Mouse (Mus musculus): ENCODE measurements around the gene Mrgpre. TPM values are rescaled to one million over a fixed set of nuclear protein-coding genes. Genes with fewer than 3 reads are reported as not detected.

The Mrgpre gene
- polyA plus RNA-seq, 1 experiment from 2014 or later: 4.2 TPM

DNA sequence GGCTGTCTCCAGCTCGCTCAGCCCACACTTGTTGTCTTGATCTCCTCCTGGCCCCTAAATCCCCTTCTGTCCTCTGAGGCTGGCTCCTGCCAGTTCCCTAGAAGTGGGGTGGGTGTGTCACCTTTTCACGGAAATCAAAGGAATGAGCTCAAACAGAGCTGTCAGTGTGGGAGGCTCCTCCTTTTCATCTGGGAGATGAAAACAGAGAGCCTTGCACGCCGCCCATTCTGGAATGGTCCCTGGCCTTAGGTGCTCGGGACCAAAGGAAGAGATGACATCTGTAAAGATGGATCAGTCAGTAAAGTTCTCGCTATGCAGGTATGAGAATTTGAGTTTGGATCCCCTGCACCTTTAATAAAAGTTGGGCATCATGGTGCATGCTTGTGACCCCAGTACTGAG lies 17.4 kb downstream of the Mrgpre start, which contains the start of gene Mrgprg:
Gene Mrgprg, minus strand, starts transcription at position 101 of the 400 bp plus-strand sequence.
- WGBS: 50% methylated on average over 6 of the region's 6 CpGs
- no peak within 1 kb of the TSS for H3K9ac ChIP-seq
- H3K36me3 ChIP-seq: no peaks in the 10 kb centered on the region
- peaks cover 23% of the 10 kb centered on the region for H3K27me3 ChIP-seq (replicated peaks)
- no peak within 1 kb of the TSS for H3K4me3 ChIP-seq
- no peaks in the 10 kb centered on the region for H3K9me3 ChIP-seq
- no peak within 1 kb of the TSS for H3K27ac ChIP-seq
- no peak within 1 kb of the TSS for H3K4me2 ChIP-seq (replicated peaks)
- ATAC-seq (ENCODE audit: low FRiP score, low read depth): no peak
- H3K4me1 ChIP-seq: no peaks in the 10 kb centered on the region

DNA sequence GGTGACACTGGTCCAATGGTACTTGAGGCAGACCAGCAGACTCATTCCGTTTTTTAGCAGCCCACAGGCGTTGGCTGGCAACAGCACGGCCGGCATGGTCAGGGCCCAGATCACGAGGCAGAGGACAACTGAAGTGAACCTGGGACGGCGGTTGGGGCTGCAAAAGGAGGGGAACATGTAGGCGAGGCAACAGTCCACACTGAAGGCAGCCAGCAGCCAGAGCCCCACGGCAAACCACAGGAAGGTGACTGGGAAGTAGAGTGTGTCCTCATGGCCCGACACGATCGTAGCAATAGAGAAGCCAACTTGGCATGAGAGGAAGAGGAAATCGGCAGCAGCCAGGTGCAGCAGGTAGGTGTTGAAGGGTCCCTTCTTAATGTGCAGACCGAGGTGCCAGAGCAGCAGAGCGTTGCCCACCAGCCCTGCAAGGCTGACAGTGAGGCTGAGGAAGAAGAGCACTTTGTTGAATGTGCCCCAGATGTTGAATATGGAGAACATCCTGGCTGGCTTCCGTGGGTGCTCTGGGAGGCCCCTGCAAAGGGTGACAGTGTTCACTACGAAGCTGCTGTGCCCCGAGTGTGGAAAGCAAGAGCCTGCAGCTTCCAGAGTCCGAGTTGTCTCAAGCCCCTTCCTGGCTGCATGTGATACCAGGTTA lies 19.3 kb downstream of the Mrgpre start:
- H3K36me3 ChIP-seq: no peaks in the 10 kb centered on the region
- H3K4me2 ChIP-seq (replicated peaks): no peak overlapping the region
- no peak overlapping the region for H3K9ac ChIP-seq
- no peaks in the 10 kb centered on the region for H3K9me3 ChIP-seq
- no peaks in the 10 kb centered on the region for H3K4me1 ChIP-seq
- 78% methylated on average over 19 of the region's 19 CpGs for WGBS
- no peak overlapping the region for H3K4me3 ChIP-seq
- ATAC-seq (ENCODE audit: low FRiP score, low read depth): no peak
- peaks cover 23% of the 10 kb centered on the region for H3K27me3 ChIP-seq (replicated peaks)
- H3K27ac ChIP-seq: no peak overlapping the region

DNA sequence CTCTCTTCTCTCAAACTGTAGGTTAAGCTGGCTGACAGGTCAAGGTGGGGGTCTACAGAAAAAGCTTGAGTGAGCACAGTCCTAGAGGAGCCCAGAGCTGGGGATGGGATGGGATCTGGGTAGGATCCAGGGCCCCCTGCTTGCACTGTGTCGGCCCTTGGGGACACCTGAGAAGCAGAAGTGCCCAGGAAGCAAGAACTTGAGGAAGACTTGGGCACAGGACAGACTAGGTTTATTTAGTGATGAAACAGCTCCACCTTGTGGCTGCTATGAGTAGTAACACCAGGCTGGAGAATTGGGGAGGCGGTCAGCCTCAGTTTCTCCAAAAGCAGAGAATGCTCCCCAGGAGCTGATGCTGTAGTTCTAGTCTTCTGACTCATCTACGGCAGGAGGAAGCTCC lies 20.5 kb downstream of the Mrgpre start:
- Histone ChIP-seq H3K27me3 (replicated peaks) (peaks cover 23% of the 10 kb centered on the region), H3K9ac (no peak overlapping the region), H3K4me1 (no peaks in the 10 kb centered on the region), H3K4me3 (no peak overlapping the region), H3K36me3 (no peaks in the 10 kb centered on the region), H3K9me3 (no peaks in the 10 kb centered on the region), H3K4me2 (replicated peaks) (no peak overlapping the region), H3K27ac (no peak overlapping the region)
- no peak for ATAC-seq (ENCODE audit: low FRiP score, low read depth)
- 21% methylated on average over 3 of the region's 3 CpGs for WGBS

DNA sequence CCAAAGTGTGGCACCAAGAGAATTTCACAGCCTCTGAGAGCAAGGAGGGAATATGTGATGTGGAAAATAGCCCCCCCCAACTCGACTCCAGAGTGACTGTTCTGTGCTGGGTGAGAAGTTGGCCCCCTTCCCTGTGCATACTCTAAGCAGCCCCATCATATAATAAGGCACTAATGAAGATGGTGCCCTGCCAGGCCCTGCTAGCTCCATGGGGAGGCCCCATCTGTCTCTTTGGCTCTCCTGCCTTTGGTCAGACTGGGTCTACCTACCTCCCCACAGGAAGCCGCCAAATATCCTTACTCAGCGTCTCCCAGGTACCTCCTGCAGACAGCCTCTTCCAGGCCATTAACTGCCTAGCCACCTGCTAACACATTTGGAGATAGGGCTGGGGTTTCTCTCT lies 25.3 kb downstream of the Mrgpre start:
- no peak overlapping the region for H3K4me2 ChIP-seq (replicated peaks)
- H3K4me1 ChIP-seq: peaks cover 4% of the 10 kb centered on the region
- peaks cover 40% of the 10 kb centered on the region for H3K27me3 ChIP-seq (replicated peaks)
- H3K9me3 ChIP-seq: no peaks in the 10 kb centered on the region
- ATAC-seq (ENCODE audit: low FRiP score, low read depth): no peak
- no peaks in the 10 kb centered on the region for H3K36me3 ChIP-seq
- 67% methylated on average over 3 of the region's 3 CpGs for WGBS
- H3K27ac ChIP-seq: no peak overlapping the region
- no peak overlapping the region for H3K9ac ChIP-seq
- no peak overlapping the region for H3K4me3 ChIP-seq

DNA sequence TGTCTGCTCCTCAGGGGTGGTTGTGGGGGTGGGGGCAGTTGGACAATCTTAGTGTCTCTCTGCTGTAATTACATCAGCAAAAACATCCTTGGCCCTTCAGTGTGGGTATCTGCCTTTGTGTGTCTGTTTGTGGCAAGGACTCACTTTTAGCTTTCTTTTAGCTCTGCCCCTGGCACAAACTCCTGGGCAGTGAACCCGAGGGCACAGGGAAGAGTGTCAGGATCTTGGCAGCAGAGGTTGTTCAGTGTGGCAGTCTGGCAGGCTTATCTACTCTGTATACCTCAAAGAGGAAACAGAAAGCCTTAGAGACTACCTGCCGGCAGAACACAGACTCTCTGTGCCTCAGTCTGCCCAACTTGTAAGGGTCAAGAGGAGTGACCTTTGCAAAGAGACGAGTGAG lies 26.6 kb downstream of the Mrgpre start:
- Histone ChIP-seq H3K9me3 (no peaks in the 10 kb centered on the region), H3K36me3 (no peaks in the 10 kb centered on the region), H3K27ac (no peak overlapping the region), H3K9ac (no peak overlapping the region), H3K27me3 (replicated peaks) (peaks cover 35% of the 10 kb centered on the region), H3K4me1 (peaks cover 4% of the 10 kb centered on the region), H3K4me3 (no peak overlapping the region), H3K4me2 (replicated peaks) (peak overlapping the region; percentile 76; the same call in 1 of the 2 replicates)
- no peak for ATAC-seq (ENCODE audit: low FRiP score, low read depth)
- WGBS: 83% methylated on average over 3 of the region's 3 CpGs

DNA sequence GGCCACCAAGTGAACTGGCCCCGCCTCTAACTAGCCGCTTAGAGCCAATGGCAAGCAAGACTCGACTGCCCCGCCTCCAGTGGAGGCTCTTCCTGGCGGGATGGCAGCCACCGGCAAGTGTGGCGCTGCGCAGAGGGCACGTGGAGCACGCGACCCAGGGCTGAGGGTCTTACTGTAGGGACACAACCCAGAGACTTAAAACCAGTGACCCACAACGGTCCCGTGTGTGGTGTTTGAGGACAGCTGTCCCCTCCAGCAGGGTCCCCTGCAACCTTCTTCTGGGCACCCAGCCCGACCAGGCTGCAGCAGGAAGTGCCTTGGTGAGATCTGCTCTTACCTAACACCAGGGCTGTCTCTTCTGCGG lies 27.3 kb downstream of the Mrgpre start:
- Histone ChIP-seq H3K4me1 (peaks cover 4% of the 10 kb centered on the region), H3K4me3 (peak overlapping the region; percentile 28), H3K27ac (no peak overlapping the region), H3K4me2 (replicated peaks) (peak overlapping the region; percentile 76), H3K9ac (0 out of 2 replicates have a peak overlapping the region, but pooled peaks have one; percentile 6), H3K27me3 (replicated peaks) (peaks cover 36% of the 10 kb centered on the region), H3K36me3 (no peaks in the 10 kb centered on the region), H3K9me3 (no peaks in the 10 kb centered on the region)
- WGBS: under 1% methylated on average over 15 of the region's 15 CpGs
- peak; percentile 93 for ATAC-seq (ENCODE audit: low FRiP score, low read depth)

DNA sequence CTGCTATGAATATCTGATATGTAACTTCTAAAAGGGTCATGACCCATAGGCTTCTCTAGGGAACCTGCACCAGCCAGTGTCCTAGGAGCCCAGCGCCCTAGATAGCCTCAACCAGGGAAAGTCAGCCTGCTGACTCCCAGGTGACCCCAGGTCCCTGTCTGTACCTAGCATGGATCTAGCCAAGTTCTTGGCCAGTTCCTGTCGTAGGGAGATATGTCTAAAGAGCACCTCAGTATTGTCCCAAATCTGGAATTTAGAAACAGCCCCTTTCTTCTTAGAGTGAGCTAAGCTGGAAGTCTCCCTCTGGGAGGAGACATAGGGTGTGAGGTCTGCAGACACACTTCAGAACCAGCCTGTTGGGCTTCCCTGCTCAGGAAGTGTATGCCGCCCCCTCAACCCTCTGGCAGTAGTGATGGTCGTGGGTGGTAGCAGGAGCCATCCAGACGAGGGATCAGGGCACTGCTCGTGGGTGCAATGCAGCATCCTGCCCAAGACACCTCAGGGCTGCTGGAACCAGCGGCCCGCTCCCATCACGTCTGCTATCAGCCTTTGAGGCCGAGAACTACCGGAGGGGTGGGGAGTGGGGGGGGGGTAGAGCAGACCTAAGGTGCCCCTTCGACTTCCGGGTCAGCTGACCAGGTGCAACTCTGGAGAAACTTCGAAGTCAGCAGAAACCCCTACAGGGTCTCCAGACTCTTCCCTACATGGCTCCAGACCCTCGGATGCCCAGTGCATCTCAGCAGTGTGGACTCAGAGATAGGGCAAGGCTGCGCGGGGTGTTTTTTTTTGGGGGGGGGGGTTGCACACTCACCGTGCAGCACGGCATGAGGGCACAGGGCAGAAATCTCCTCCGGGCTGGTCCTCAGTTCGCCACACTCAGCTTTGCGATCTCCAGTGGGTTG lies 27.9 kb downstream of the Mrgpre start, which contains the start of gene Osbpl5:
Gene Osbpl5, minus strand, starts transcription at position 861 of the 902 bp plus-strand sequence.
- peaks cover 4% of the 10 kb centered on the region for H3K4me1 ChIP-seq
- ATAC-seq (ENCODE audit: low FRiP score, low read depth): no peak
- 30% methylated on average over 22 of the region's 22 CpGs for WGBS
- H3K27ac ChIP-seq: no peak within 1 kb of the TSS
- H3K27me3 ChIP-seq (replicated peaks): peaks cover 38% of the 10 kb centered on the region
- H3K9me3 ChIP-seq: no peaks in the 10 kb centered on the region
- no peaks in the 10 kb centered on the region for H3K36me3 ChIP-seq
- H3K9ac ChIP-seq: 0 out of 2 replicates have a peak within 1 kb of the TSS, but pooled peaks have one; percentile 6
- H3K4me3 ChIP-seq: peak within 1 kb of the TSS; percentile 28
- H3K4me2 ChIP-seq (replicated peaks): peak within 1 kb of the TSS; percentile 76

DNA sequence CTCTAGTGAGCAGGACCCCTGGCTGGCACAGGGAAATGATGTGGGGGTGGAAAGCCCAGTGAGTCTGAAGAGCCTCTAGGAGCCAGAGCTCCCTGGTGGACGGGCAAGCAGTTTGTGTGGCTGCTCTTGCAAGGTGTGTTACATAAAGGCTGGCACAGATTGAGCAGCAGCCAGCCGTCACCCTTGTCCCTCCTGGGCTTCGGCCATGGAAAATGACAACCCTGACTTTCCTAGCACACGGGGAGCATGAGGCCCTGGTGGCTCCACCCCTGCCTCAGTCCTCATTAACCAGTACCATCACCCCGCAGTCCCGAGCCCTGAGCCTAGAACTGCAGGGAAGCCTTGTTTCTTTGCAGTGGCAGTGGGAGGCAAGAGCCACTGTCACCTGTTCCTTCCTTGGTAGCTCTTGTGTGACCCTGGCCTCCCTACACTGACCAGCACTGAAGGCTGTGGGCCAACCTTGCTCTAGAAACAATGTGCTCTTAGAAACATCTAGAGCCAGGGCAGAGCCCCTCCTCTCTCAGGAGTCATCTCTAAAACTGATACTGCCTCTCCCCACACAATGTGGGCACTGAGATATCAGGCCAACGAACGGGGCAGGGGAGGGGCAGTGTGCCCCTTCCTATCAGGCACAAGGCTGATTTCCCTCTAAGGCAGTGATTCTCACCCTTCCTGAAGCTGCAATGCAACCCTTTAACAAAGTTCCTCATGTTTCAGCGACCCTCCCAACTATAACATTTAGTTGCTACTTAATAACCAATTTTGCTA lies 28.8 kb downstream of the Mrgpre start:
- ATAC-seq (ENCODE audit: low FRiP score, low read depth): no peak
- Histone ChIP-seq H3K9ac (no peak overlapping the region), H3K4me3 (no peak overlapping the region), H3K27ac (no peak overlapping the region), H3K27me3 (replicated peaks) (peaks cover 38% of the 10 kb centered on the region), H3K4me2 (replicated peaks) (no peak overlapping the region), H3K4me1 (peaks cover 4% of the 10 kb centered on the region), H3K36me3 (no peaks in the 10 kb centered on the region), H3K9me3 (no peaks in the 10 kb centered on the region)
- WGBS: 72% methylated on average over 9 of the region's 9 CpGs

DNA sequence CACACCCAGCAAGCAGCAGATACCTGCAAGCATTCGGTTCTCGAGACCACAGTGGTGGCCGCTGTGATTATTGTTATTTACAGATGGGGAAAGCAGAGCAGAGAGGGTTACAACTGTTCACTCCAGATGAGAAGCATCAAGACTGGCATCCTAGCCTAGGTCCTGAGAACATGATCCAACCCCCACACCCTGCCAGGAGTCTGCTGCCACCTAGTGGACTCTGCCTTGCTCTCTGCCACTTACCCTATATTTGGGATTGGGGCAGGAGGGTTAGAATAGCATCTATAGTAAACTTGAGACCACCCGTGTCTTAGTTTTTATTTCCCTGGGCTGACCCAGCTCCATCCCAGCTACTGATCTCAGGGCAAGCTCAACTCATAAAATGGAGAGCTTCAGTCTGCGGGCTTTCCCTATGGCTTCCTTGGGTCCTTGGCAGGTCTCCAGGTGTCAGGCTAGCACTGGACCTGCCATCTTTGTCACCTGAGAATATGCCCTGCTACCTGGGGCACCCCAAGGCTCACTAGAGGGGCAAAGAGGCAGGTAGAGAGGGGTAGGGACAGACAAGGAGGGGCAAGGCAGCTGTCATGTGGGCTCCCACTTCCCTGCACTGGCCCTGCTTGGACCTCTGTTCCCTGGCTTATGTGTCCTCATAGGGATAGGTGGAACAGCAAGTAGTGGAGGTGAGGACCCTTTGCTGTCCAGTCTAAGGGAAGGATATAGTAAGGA lies 30.1 kb downstream of the Mrgpre start:
- no peak overlapping the region for H3K4me2 ChIP-seq (replicated peaks)
- no peak overlapping the region for H3K4me3 ChIP-seq
- no peak for ATAC-seq (ENCODE audit: low FRiP score, low read depth)
- H3K9ac ChIP-seq: no peak overlapping the region
- H3K27ac ChIP-seq: no peak overlapping the region
- WGBS: 51% methylated on average over 5 of the region's 5 CpGs
- H3K36me3 ChIP-seq: no peaks in the 10 kb centered on the region
- peaks cover 38% of the 10 kb centered on the region for H3K27me3 ChIP-seq (replicated peaks)
- no peaks in the 10 kb centered on the region for H3K9me3 ChIP-seq
- H3K4me1 ChIP-seq: peaks cover 7% of the 10 kb centered on the region

DNA sequence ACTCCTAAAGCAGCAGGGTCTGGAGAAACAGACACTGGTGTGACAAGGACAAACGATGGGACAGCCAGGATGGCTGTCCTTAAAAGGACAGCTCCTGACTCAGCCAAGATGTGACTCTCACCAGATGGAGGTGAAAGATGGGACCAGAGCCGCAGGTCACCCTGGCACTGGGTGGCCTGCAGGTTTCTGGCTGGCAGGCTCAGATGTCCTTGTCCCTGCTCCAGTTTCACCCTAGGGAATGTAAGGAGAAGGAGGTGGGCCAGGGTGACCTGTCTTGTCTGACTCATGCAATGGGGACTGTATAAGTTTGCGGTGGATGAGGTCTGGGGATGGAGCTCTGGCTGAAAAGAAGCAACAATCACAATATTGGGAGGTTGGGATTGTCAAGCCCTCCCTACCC lies 31.7 kb downstream of the Mrgpre start:
- H3K4me2 ChIP-seq (replicated peaks): no peak overlapping the region
- H3K36me3 ChIP-seq: no peaks in the 10 kb centered on the region

DNA sequence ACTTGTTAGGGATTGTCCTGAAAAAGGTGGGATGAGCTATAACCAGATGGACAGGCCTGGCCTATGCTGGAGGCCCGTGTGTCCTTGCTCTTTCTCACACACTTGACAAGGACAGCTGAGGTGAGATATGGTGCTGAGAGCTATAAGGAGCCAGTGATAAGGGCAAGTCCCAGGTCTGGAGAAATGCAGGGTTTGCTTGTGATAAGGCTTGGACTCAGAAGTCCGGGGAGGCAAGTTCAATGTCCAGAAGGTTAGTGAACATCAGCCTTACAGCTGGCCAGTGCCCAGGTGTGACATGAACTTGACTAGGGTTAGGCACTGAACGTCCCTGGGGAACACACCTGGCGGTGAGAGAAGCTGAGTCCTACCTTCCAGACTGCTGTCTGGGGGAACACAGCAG lies 32.2 kb downstream of the Mrgpre start:
- 73% methylated on average over 4 of the region's 4 CpGs for WGBS
- H3K4me1 ChIP-seq: peaks cover 16% of the 10 kb centered on the region
- no peak overlapping the region for H3K9ac ChIP-seq
- no peak overlapping the region for H3K4me2 ChIP-seq (replicated peaks)
- H3K4me3 ChIP-seq: no peak overlapping the region
- H3K9me3 ChIP-seq: no peaks in the 10 kb centered on the region
- no peak overlapping the region for H3K27ac ChIP-seq
- H3K36me3 ChIP-seq: no peaks in the 10 kb centered on the region
- ATAC-seq (ENCODE audit: low FRiP score, low read depth): no peak
- peaks cover 26% of the 10 kb centered on the region for H3K27me3 ChIP-seq (replicated peaks)

More for the DNA sequence above, 31.7 kb downstream of the Mrgpre start:
- Histone ChIP-seq H3K4me1 (peaks cover 19% of the 10 kb centered on the region), H3K4me3 (no peak overlapping the region), H3K9ac (no peak overlapping the region), H3K27ac (no peak overlapping the region), H3K9me3 (no peaks in the 10 kb centered on the region), H3K27me3 (replicated peaks) (peaks cover 28% of the 10 kb centered on the region)
- WGBS: 76% methylated on average over 3 of the region's 3 CpGs
- ATAC-seq (ENCODE audit: low FRiP score, low read depth): no peak
